Mouse (Mus musculus): ENCODE measurements around the gene Pard3b.

Pard3b gene

DNA sequence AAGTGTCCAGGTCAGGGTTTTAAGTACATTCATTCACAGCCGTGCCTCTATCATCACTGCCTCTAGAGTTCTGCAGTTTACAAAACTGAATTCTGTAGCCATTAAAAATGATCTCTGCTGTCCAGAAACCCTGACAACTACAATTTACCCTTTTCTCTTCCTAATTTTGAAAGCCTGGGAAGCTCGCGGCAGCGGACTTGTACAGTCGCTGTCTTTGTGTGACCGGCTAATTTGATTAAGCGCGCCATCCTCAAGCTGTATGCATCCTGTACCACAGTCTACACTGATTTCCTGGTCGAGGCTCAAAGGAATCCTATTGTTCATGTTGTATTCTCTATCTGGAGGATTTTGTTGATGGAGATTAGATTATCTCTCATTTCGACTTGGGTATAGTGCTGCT is 448.8 kb downstream of the Pard3b start:
- DNase-seq = no peak

DNA sequence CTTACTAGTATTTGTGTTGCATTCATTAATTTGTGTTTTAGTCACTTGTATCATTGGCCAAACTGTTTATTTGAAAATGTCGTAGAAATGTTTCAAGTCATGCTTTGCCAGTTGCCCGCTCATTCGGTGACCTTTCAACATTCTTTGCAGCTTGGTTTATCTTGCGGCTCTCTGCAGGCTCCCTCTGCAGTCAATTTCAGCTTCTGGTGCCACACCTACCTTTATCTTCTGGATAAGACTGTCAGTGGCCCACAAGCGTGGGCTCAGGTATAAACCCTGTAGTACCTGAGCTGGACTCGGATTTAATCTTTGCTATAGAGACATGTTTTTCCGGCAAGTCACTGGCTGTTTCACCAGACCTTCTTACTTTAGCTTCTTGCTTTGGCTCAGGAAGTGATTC is 456.3 kb downstream of the Pard3b start:
- no peak for DNase-seq

DNA sequence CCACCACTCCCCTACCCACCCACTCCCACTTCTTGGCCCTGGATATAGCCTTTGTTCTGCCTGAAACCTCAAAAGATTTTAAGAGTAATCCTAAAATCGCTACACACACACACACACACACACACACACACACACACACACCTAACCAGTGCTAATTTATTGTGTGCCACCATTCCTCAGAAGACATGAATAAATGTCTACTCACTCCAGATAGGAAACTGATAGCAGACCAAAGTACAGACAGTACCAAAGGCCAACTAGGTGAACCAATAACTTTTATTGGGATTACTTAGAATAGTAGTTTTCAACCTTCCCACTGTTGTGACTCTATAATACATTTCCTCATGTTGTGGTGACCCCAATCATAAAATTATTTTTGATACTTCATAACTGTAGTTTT is 483.8 kb downstream of the Pard3b start:
- DNase-seq = no peak

DNA sequence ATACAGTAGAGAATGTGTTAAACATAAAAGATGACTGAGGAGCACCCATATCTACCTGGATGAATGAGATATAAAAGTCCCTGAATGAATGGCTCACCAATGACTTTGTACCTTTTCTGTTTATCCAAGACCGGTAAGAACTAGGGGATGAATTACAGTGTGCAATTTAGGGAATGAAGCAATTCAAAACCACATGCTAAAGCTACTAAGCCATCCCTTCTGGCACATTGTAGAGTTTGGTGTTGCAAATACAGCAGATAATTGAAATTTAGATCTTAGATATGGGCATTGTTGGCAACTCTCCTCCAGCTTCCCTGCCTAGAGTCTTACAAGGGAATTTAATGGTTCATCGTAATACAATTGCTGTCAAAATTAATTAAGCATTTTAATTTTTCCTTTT is 490.6 kb downstream of the Pard3b start:
- DNase-seq = no peak

DNA sequence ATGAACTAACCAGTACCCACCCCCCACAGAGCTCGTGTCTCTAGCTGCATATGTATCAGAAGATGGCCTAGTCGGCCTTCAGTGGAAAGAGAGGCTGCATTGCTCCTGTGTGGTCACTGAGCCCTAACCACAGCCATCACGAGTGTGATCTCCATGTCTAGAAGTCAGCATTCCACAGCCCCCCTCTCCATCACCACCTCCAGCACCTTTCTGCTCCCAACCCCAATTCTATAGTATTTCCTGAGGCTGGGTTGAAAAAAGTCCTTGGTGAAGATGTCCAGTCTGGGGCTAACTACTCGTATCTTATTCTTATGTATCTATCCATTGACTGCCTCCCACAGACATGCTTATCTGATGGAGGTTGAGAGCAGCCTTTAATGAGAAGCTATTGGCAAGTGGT is 509.5 kb downstream of the Pard3b start:
- no peak for DNase-seq

DNA sequence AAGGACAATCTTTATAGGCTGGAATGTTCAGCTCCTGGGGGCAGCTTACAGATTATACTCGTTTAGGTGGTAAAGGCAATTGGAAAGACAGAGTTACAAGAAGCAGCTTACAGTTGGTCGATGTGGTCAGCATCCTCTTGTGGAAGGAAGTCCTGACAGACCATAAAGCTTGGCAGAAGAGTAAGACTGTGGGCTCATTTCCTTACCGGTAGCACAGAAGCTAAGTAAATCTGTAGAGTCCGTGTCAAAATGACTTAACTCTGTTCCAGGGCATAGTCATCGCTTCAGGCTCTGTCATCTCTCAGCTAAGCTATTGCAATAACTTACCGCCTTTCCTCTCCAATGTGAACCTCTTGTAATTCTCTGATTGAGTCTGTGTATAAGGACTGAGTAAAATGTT is 510.2 kb downstream of the Pard3b start:
- no peak for DNase-seq

DNA sequence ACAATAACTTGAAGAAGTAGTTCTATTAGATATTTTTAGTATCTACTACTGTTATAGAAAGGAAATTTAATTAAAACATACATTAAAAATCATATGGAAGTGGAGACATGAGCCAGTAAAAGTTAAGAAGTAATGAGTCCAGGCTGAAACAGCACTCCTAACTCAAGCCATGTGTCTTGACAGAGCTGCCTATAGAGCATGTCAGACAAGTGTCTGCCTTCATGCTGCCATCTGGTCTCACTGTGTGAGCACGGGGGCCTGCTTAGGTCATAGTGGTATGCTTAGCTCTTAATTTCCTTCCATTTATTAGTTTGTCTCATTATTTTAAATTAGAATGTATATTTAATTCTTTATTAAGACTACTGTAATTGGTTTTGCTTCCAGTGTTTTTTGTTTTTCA is 517.3 kb downstream of the Pard3b start:
- no peak for DNase-seq

DNA sequence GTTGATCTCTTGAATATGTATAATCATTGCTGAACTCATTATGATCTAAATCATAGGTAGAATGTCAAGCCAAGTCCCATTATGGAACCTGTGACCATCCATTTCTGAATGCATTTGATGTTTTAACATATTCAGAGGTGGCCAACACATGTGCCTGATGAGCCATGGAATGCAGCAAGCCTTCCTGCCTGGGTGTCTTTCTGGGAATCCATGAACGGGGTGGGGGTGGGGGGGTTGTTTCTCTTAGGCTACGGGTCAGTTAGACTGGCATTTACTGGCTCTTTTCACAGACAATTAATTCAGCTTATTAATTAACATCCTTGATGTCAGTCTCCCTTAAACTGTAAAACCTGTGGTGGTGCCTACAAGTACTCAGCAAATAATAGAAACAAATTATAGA is 521.0 kb downstream of the Pard3b start:
- no peak for DNase-seq

DNA sequence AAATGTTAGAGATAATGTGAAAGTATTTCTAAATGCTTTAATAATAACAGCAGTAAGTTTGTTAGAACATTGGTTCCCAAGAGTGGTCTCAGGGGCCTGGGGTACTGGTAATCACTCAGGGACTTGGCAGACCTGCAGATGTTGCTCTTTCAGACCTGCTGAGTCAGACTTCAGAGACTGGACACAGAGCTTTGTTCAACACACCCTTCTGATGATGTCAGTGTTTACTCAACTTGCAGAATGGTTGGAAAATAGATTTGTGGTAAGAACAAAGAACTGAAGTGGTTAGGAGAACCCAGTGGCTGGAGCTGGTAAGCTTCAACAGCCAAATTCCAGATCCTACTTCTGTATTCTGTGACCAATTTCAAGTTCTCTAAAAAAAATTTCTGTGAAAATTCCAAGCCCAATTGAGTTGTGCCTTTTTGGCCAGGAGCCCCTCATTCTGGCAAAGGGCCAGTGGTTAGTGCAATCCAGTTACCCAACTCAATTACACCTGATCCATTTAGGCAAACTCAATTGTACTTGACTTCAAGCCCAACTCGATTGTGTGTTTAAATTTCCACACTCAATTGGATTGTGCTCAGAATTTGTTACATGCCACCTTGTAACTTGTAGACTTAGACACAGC is 536.5 kb downstream of the Pard3b start:
- DNase-seq = no peak

DNA sequence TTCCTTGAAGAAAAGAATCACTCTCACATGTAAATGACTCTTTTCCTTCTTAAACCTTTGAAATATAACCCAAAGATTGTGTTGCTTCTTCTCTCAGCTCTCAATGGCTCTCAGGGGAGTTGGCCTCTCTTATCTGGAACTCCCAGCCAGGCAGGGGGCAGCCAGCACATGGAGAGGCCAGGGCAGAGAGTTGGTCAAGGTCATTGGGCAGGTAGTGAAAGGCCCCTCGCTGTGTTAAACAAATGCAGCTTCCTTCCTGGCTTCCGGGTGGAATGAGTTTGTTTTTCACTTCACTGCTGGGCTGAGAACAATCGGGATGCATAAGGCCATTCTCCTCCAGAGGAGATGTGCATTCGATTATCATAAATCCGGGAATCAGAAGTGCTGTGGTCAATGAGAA is 543.0 kb downstream of the Pard3b start:
- DNase-seq = no peak

DNA sequence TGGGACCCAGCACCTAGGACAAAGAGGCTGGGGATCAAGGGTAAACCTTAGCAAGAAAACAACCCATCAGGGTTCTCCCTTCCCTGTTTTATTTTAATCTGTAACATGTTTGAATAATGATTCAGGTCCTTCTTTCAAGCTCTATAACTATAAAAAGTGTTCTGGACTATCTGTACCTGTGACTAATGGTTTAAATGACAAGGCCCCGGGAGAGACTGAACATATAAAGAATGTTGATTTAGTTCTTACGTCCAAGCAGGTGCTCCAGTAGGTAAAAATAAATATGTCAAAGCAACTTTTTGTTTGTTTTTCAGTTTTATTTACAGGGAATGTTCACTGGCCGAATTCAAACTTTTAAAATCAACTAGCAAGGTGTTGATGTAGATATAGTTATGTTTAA is 544.0 kb downstream of the Pard3b start:
- no peak for DNase-seq

DNA sequence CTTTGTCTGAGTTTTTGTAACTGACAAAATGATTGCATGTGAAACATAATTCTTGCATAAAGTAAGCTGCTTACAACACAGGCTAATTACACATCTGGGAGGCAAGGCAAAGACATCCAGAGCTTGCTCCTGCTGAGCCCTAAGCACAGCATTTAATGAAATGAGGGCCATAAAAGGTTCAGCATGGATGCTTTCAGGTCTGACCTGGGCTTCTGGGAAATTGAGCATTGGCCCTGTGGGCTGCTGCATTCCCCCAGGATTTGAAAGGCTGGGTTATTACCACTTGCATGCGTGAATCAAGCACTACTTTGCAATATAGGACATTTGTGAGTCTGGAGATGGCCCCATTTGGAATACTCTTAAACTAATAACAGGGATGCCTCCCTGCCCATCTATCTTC is 552.2 kb downstream of the Pard3b start:
- DNase-seq = no peak

DNA sequence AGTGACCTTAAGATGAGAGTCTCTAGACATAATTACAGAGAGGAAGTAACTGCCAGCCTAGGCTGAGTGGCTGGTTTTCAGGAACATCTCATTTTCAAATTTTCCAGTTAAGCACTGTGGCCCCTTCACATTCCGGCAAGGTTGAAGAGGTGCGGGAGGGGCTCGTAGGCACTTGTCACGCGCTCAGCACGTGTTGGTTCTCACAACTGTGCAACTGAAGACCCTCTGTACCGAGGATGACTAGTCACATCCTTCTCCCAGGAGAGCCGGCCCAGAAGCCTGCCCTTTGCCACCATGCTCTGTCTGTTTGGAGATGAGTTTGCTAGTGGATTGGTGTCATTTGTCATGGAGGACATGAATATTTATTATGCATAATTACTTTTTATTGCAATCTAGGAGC is 558.9 kb downstream of the Pard3b start:
- no peak for DNase-seq

DNA sequence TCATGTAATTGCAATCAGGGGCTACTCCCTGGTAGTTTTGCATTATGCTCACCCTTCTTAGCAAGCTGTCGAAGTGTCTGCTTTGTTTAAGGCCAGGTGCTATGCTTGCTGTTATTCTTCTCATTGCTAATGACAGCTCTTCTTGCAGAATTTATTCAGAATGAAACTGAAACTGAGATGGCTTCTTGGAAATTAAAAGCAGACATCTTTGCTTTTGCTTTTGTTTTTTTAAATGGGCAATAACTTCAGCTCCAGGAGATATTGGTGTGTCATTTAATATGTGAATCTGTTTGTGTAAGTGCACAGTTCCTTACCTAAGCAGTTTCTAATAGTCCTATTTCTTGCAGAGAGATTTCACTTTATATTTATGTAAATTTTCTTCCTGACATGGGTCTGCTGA is 562.3 kb downstream of the Pard3b start:
- DNase-seq = no peak

DNA sequence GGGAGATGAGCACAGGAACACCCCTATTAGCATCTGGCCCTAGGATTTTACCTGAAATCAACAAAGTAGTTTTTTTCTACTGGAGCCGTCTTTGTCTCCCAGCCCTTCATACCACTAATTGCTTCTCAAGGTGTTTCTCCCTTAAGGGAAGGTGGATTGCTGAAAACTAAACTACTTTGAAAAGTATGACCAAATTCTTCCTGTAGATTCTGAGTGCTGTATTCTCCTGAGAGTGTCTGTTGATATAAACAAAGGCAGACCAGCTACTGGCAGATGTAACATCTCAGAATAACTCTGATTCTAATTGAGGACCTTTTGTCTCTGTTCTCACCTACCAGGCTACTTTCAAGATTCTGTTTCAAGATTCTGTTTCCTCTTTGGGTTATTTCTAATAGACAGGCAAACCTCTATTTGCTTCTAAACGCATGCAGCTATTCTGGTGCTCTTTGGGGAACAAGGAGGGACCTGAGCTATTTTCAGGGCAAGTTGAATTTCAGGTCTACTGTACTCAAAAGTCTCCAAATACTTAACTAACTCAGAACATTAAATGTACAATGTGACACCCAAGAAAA is 563.1 kb downstream of the Pard3b start:
- no peak for DNase-seq

DNA sequence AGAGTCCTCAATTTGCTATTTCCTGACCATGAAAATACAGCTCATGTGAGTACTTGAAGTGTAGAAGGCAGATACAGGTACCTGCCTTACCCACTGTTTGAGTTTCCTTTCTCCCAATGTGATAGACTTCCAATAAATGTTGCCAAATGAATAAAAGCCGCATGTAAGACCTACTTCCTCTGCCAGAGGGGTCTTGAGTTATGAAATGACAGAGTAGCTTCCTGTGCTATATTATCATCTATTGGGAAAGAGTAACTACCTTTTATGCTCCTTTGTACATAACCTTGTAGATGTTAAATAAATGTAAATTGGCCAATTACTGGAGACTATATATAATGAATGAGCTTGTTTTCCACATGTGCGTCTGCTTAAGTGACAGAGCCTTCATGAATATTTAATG is 574.7 kb downstream of the Pard3b start:
- no peak for DNase-seq

DNA sequence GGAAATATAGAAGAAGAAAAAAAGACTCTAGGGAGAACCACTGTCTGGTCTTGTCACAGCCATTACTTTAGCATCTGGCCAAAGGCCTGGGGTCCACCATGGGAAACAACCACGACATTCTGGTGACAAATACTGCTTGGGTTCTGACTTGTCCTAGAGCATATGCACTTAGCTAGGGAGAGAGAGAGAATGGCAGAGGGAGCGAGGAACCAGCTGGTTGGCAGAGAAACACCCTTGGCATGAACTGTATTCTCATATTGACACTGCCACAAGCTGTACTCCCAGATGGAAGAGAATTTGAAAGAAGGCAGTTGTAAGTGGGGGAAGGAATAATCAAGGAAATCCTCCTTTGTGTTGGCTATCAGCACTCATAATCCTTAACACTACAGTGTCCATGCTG is 577.2 kb downstream of the Pard3b start:
- peak; percentile 3 for DNase-seq

DNA sequence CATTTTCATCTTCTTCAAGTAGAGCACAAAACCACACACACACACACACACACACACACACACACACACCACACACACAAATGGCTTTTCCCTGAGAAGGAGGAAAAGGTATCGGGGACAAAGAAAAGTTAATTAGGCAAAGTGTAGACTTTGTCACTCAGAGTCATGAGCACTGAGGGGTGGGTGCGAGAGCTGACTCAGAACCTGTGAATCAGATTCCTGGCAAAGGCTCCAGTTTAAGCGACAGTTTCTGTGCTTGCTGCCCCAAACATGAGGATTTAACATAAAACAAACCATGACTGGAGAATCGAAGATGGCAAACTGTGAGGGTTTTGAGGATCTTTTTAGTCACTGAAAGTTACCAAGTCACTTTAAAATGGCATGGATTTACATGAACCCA is 577.9 kb downstream of the Pard3b start:
- DNase-seq = no peak

DNA sequence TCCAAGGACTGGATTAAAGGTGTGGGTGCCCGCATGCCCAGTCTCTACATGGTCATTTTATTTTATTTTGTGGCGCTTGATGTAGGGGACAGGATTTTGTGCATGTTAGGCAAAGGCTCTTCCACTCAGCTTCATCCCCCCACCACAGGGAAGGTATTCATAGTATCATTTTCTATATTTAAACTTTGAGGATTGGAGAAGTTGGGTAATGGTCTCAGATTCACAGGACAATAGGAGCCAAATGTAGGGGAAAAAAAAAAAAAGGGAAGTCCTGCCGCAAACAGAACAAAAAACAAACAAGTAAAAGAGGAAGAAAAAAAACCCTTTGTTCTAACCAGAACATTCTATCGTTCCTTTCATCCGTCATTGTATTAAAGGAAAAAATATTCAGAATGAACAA is 590.5 kb downstream of the Pard3b start:
- no peak for DNase-seq

DNA sequence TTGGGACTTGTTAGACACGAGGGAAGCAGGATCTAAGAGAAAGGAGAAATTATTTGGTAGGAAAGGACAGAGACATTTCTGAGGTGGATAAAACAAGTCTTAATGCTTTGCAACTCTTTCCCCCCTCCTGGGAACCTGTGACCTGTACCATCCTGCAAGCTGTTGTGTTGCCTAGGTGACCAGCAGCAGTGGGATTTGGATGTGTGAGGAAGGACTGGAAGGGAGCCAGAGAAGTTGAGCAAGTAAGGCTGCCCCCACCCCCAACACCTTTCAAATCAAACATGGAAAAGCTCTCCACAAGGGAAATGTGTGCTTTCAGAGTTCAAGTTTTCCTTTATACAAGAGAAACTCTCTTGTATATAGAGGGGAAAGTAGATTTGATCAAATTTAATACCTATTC is 595.4 kb downstream of the Pard3b start:
- DNase-seq = no peak

DNA sequence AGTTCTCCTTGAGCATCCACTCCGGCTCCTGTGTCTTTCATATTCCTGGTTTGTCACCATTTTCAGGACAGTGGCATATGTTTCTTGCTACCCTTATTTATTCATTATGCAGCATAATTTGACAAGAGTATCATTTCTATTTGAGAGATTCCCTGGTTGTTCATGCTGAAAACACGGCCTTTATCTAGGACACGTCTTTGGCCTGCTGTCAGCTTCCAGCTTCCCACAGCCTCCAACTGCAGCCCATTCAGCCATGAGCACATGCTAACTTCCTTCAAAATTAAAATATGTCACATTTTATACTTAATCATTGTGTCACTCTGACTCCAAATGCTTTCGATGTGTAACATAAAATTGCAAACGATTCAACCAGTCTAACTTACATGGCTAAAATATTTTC is 596.5 kb downstream of the Pard3b start:
- no peak for DNase-seq

DNA sequence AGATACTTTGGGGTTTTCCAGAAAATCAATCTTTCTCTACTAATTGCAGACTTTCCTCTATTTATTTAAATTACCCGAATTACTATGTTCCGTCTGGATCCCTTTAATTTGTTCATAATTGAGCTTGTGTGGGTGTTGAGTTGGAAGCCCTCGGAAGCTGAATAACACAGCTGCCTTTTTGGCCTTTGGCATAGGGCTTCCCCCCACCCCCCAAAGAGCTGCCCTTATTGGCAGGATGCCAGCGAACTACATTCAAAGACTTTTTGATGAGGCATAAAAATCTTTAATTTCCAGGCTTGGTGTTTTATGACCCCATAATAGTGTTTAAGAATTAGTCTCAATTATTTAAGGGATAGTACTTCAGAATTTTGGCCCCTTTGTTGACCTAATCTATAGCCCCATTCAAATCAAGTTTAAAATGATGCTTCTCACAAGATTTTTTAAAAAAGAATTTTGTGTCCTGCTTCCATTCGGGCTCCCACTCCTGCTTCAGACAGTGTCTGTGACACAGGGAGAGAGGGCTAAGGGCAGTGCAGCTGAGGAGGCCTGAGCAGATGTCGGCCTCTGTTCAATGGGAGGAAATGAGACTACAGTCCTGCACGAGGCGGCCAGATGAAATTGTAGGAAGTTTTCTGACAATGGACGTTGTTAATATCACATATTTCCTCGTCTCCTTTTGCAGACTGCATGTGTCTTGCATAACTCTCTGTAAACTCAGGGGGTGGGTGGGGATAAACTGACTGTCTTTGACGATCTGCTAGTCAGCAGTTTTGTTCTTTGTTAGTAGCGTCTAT is 605.8 kb downstream of the Pard3b start:
- DNase-seq = no peak

DNA sequence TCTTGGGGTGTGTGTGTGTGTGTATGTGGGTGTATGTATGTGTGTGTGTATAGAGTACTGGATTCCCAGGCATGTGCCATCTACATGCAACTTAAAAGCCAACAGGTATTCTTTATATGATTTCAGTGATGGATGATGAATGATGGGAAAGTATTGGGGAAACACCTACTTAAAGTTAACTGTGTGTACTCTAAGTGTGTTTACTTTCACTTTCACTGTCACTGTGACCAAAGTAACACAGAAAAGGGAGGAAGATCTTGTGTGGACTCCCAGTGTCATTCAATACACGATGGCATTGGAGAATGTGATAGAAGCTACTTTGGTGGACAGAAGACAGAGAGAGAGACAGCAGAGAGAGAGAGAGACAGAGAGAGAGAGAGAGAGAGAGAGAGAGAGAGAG is 613.8 kb downstream of the Pard3b start:
- no peak for DNase-seq

DNA sequence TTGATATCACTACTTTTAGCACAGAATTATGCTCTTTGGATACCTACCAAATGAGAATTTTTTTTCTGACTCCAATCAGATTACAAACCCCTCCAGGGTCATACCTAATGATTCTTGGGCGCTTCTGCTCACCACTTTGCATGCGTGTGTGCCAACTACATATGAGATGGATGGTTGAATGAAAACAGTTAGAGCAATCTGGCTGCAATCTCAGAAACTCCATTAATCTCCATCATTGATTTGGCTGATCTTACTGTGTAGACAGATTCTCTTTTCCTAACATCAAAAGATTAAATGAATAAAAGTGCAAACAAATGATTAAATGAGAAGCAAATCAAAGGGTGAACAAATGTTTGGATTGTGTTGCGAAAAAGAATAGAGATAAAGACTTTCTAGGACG is 615.7 kb downstream of the Pard3b start:
- DNase-seq = no peak

DNA sequence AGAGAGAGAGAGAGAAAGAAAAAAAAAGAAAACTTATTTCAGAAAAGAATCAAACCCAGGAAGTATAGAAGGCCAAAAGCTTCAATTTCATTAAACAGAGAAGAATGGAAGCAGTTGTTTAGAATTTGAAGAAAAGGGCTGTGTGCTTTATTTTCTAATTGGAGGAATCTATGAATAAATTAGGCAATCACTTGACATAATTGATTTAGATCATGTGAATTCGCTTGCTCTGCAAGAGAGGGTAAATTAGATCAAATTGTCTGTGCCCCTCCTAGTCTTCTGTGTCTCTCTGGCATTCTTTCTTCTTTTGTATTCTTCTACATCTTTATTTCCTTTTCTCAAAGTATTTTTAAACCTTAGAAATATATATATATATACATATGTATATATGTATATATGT is 616.3 kb downstream of the Pard3b start:
- DNase-seq = no peak

Data from cerebellum, adult 11 months (tissue).